Mouse (Mus musculus): ENCODE data around the gene Irf2bpl.

GRCm38 (mm10) chr12:86855670-86856069 is 28.9 kb downstream of the Irf2bpl start:
- TF ChIP-seq CTCF (conservative IDR thresholded peaks at IDR 0.05 in 1 of 2, IDR thresholded peaks at IDR 0.05 in 1 of 2; ENCODE audit: low read depth in 2 of 2, low read length in 2 of 2): no peak
- TF ChIP-seq TCF12 (IDR thresholded peaks at IDR 0.05; ENCODE audit: low read depth, low read length): no peak

Data from CH12.LX (cell line).